ENCODE assay signal across 15 mouse cellular contexts in genomic region chr12:83560189-83560588, GRCm38 (mm10). TPM values are rescaled to one million over a fixed set of nuclear protein-coding genes. Genes with fewer than 3 reads are reported as not detected.
DNase-seq lines count a peak whose midpoint lies in the region; ATAC-seq and TF ChIP-seq lines count a peak whose summit lies in the region.
"Had no signal": no experiment of that assay in that cellular context is flagged by ENCODE, and none has a peak within 500 bp of the region (broad histone marks: within the 10 kb centered on the region; RNA-seq: fewer than 3 reads in every experiment).

No protein-coding gene starts in this region.

- H3K79me2 ChIP-seq in MEL (ENCODE audit: control insufficient read depth, insufficient read depth, low read length, poor library complexity): no peaks in the 10 kb centered on the region

- TF ChIP-seq EP300 in MEL (IDR thresholded peaks at IDR 0.05; ENCODE audit: low read depth in 1 of 2, low read length in 2 of 2): no peak

- H3K27ac ChIP-seq in MEL (ENCODE audit: control insufficient read depth, low read depth, low read length): no peak overlapping the region
- H3K27ac ChIP-seq: left cerebral cortex, adult 2 months; limb, embryonic 13.5 days; neural tube, embryonic 13.5 days had no signal

- DNase-seq in retina, postnatal 1 day: peak; percentile 11
- no peak for DNase-seq in retina, embryonic 14.5 days (ENCODE audit: low spot score)
- DNase-seq in MEL (ENCODE audit: low read depth, low spot score): peak; percentile 71
- no peak for DNase-seq in adrenal gland, adult 8-10 months
- no peak for DNase-seq in frontal cortex, adult 2 months (ENCODE audit: extremely low spot score in 1 of 2, low spot score in 1 of 2)
- no peak for DNase-seq in T-cell, adult 2 months (ENCODE audit: low spot score)
- DNase-seq: adrenal gland, postnatal 36 days; cerebellum, postnatal 25 days had no signal

- H3K9me3 ChIP-seq in MEL (replicated peaks; ENCODE audit: insufficient read depth, low read length): no peaks in the 10 kb centered on the region
- H3K9me3 ChIP-seq: limb, embryonic 13.5 days; megakaryocyte, embryonic 14.5 days; neural tube, embryonic 13.5 days had no signal

- no peaks in the 10 kb centered on the region; a peak in 1 of 4 replicates for H3K36me3 ChIP-seq in MEL (ENCODE audit: control insufficient read depth in 1 of 2, insufficient read depth in 2 of 2, low read length in 2 of 2)

- ATAC-seq in common myeloid progenitor, adult 5-6 weeks (replicated peaks; ENCODE audit: low read depth, poor library complexity, severe bottlenecking): 0 out of 2 replicates have a peak, but pooled peaks have one; percentile 5
- ATAC-seq: inflammation-experienced regulatory T-cells, adult 6 months; lung, postnatal 0 days had no signal

- TF ChIP-seq RAD21 in MEL (IDR thresholded peaks at IDR 0.05; ENCODE audit: low read depth, low read length): no peak

- no peak for TF ChIP-seq CTCF in MEL (IDR thresholded peaks at IDR 0.05 in 2 of 3, conservative IDR thresholded peaks at IDR 0.05 in 1 of 3; ENCODE audit: control insufficient read depth in 1 of 3, insufficient read depth in 1 of 3, low read depth in 2 of 3, low read length in 3 of 3, poor library complexity in 1 of 3, severe bottlenecking in 1 of 3)

- no peaks in the 10 kb centered on the region for H3K27me3 ChIP-seq in MEL (ENCODE audit: control insufficient read depth in 1 of 2, insufficient read depth in 2 of 2, low read length in 2 of 2)
- H3K27me3 ChIP-seq: limb, embryonic 13.5 days; megakaryocyte, embryonic 14.5 days; neural tube, embryonic 13.5 days had no signal

- H3K9ac ChIP-seq in MEL (ENCODE audit: control insufficient read depth, low read depth, low read length, poor library complexity, severe bottlenecking): no peak overlapping the region
- H3K9ac ChIP-seq: limb, embryonic 13.5 days; neural tube, embryonic 13.5 days had no signal

- no peak overlapping the region for H3K4me3 ChIP-seq in MEL (ENCODE audit: control insufficient read depth in 1 of 2, insufficient read depth in 1 of 2, low read depth in 2 of 2, low read length in 2 of 2)
- H3K4me3 ChIP-seq: left cerebral cortex, adult 2 months; limb, embryonic 13.5 days; megakaryocyte, embryonic 14.5 days; neural tube, embryonic 13.5 days had no signal

- no peak for TF ChIP-seq POLR2A in MEL (IDR thresholded peaks at IDR 0.05; ENCODE audit: control insufficient read depth in 1 of 2, insufficient read depth in 1 of 2, low read depth in 1 of 2, low read length in 2 of 2, poor library complexity in 1 of 2)

- H3K4me1 ChIP-seq in MEL (ENCODE audit: control insufficient read depth in 1 of 2, insufficient read depth in 2 of 2, low read length in 2 of 2): no peaks in the 10 kb centered on the region

TF ChIP-seq in MEL, 35 proteins besides CTCF, POLR2A, EP300 and RAD21:
- TF ChIP-seq JUND (IDR thresholded peaks at IDR 0.05; ENCODE audit: low read depth, low read length) (no peak), NRF1 (IDR thresholded peaks at IDR 0.05; ENCODE audit: insufficient read depth, low read depth, low read length, poor library complexity, severe bottlenecking) (no peak), HCFC1 (IDR thresholded peaks at IDR 0.05; ENCODE audit: low read depth, low read length) (no peak), POLR2AphosphoS5 (IDR thresholded peaks at IDR 0.05; ENCODE audit: borderline replicate concordance, low read depth, low read length) (no peak), MEF2A (IDR thresholded peaks at IDR 0.05; ENCODE audit: extremely low read depth, insufficient replicate concordance, low read depth, low read length, poor library complexity, severe bottlenecking) (no peak), USF1 (IDR thresholded peaks at IDR 0.05; ENCODE audit: low read depth, low read length) (no peak), GABPA (IDR thresholded peaks at IDR 0.05; ENCODE audit: low read depth, low read length) (no peak), RCOR1 (IDR thresholded peaks at IDR 0.05; ENCODE audit: low read depth, low read length) (no peak), MAZ (IDR thresholded peaks at IDR 0.05; ENCODE audit: low read depth, low read length) (no peak), GATA1 (IDR thresholded peaks at IDR 0.05; ENCODE audit: low read depth, low read length) (no peak), MXI1 (IDR thresholded peaks at IDR 0.05; ENCODE audit: low read depth, low read length) (no peak), ZKSCAN1 (IDR thresholded peaks at IDR 0.05; ENCODE audit: low read depth, low read length) (no peak), ETS1 (IDR thresholded peaks at IDR 0.05; ENCODE audit: low read depth, low read length) (no peak), TBP (IDR thresholded peaks at IDR 0.05; ENCODE audit: low read depth, low read length) (no peak), MYB (IDR thresholded peaks at IDR 0.05; ENCODE audit: low read depth, low read length) (no peak), MYC (IDR thresholded peaks at IDR 0.05; ENCODE audit: low read depth, low read length) (no peak), KAT2A (conservative IDR thresholded peaks at IDR 0.05; ENCODE audit: low read depth, low read length) (no peak), UBTF (IDR thresholded peaks at IDR 0.05; ENCODE audit: borderline replicate concordance, insufficient read depth, low read depth, low read length) (no peak), E2F4 (IDR thresholded peaks at IDR 0.05; ENCODE audit: borderline replicate concordance, low read depth, low read length) (no peak), SMC3 (IDR thresholded peaks at IDR 0.05; ENCODE audit: low read depth, low read length) (no peak)

RNA-seq across cellular contexts. Expression of gene Zfyve1, which starts 36.8 kb away (rescaled TPM):
- total RNA-seq in MEL (2012; rRNA removed): 8.0 and 10.1 TPM in 2 replicates
- 1 to 10 TPM in 1 of 2 experiments, not detected in 1; 8.3 TPM for polyA plus RNA-seq in MEL (2012; ENCODE audit: insufficient read depth in 1 of 2, insufficient read length in 2 of 2, low read depth in 1 of 2, low replicate concordance in 2 of 2, missing spikeins in 1 of 2)
- total RNA-seq in common myeloid progenitor, adult 5-6 weeks (2017): 14.8 and 16.1 TPM in 2 replicates
- total RNA-seq in adrenal gland, adult 8-10 months (2022): 10 to 100 TPM; 37.5 to 56.6 (median 46.0) TPM
- polyA plus RNA-seq in frontal cortex, adult 2 months (2012; rRNA removed): 37.7 and 45.8 TPM in 2 replicates

RNA-seq across cellular contexts. Expression of gene Dcaf4, which starts 39.9 kb away (rescaled TPM):
- 25.5 and 25.7 TPM in 2 replicates for total RNA-seq in MEL (2012; rRNA removed)
- polyA plus RNA-seq in MEL (2012; ENCODE audit: insufficient read depth in 1 of 2, insufficient read length in 2 of 2, low read depth in 1 of 2, low replicate concordance in 2 of 2, missing spikeins in 1 of 2): 10 to 100 TPM in 1 of 2 experiments, not detected in 1; 35.9 TPM
- total RNA-seq in common myeloid progenitor, adult 5-6 weeks (2017): 19.4 and 27.1 TPM in 2 replicates
- 10 to 100 TPM; 43.6 to 85.3 (median 57.4) TPM for total RNA-seq in adrenal gland, adult 8-10 months (2022)
- polyA plus RNA-seq in frontal cortex, adult 2 months (2012; rRNA removed): 35.2 and 37.8 TPM in 2 replicates

Comparison
In these comparisons a context has a peak if more than half of its experiments do, and no peak if none do; other contexts are left out.
1. DNase-seq: peak in retina, postnatal 1 day (single experiment) and MEL (single experiment); none in retina, embryonic 14.5 days (single experiment), adrenal gland, adult 8-10 months (single experiment), frontal cortex, adult 2 months (0 of 2) and T-cell, adult 2 months (single experiment).